Mouse (Mus musculus): ENCODE results near the gene Ccdc172. TPM values are rescaled to one million over a fixed set of nuclear protein-coding genes. Genes with fewer than 3 reads are reported as not detected.
A peak's percentile ranks its signal among the peaks of the same experiment; 100 is the strongest.

Ccdc172 gene
- total RNA-seq (2017), result not detected in 2 replicates

GRCm38 (mm10) chr19:58511818-58512217 lies at the start of gene Ccdc172:
Ccdc172 (plus strand) TSS chr19:58511993.
- ATAC-seq (replicated peaks; ENCODE audit: low read depth, poor library complexity, severe bottlenecking), result no peak

- ATAC-seq (replicated peaks; ENCODE audit: low read depth, poor library complexity, severe bottlenecking), result no peak
These were observed 48.0 kb upstream of the Ccdc172 start for GRCm38 (mm10) chr19:58463755-58464154.

DNA sequence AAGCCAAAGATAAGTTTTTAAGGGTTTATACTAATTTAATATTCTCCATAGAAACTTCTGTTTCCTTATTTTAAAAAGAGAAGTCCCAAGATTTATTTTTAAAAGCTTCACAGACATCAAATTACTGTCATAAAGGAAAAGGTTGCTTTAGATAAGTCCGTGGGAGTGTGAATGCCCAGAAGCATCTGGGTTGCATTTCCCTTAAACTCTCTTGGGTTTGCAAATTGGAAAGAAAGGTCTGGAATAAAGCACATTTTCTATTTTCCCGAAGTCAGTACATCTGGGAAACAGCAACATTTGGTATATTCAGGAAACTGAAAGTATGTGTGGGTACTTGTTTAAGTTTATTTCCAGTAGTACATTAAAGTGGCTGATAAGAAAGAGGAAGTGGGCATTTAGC lies 43.5 kb upstream of the Ccdc172 start:
- ATAC-seq (replicated peaks; ENCODE audit: low read depth, poor library complexity, severe bottlenecking), result 0 out of 2 replicates have a peak, but pooled peaks have one; percentile 32

- ATAC-seq (replicated peaks; ENCODE audit: low read depth, poor library complexity, severe bottlenecking), result peak; percentile 87
These were observed 42.4 kb upstream of the Ccdc172 start for GRCm38 (mm10) chr19:58469421-58469820.

GRCm38 (mm10) chr19:58474251-58474650 lies 37.5 kb upstream of the Ccdc172 start:
- no peak for ATAC-seq (replicated peaks; ENCODE audit: low read depth, poor library complexity, severe bottlenecking)

GRCm38 (mm10) chr19:58482373-58482977 lies 29.3 kb upstream of the Ccdc172 start:
- no peak for ATAC-seq (replicated peaks; ENCODE audit: low read depth, poor library complexity, severe bottlenecking)

GRCm38 (mm10) chr19:58486686-58487085 lies 25.1 kb upstream of the Ccdc172 start:
- ATAC-seq (replicated peaks; ENCODE audit: low read depth, poor library complexity, severe bottlenecking), result no peak

DNA sequence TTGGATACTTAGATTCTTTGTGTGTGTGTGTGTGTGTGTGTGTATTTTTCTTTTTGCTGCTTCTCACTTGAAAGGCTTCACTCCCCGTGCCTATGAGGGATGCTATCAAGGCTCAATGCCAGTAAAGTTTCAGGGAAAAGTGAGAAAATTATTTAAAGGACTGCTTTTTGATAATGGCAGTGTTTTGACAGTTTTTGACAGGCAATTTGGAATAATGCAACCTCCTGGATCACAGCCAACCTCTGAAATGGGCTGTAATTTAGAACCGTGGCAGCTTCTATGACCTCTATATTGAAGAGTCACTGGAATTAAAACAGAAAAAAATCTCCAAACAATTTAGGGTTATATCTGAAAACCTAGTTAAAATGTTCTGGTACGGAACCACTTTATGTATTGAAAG lies 14.7 kb upstream of the Ccdc172 start:
- ATAC-seq (replicated peaks; ENCODE audit: low read depth, poor library complexity, severe bottlenecking), result no peak

GRCm38 (mm10) chr19:58499420-58499966 lies 12.3 kb upstream of the Ccdc172 start:
- ATAC-seq (replicated peaks; ENCODE audit: low read depth, poor library complexity, severe bottlenecking), result no peak

GRCm38 (mm10) chr19:58500049-58500448 lies 11.7 kb upstream of the Ccdc172 start:
- ATAC-seq (replicated peaks; ENCODE audit: low read depth, poor library complexity, severe bottlenecking), result no peak

- ATAC-seq (replicated peaks; ENCODE audit: low read depth, poor library complexity, severe bottlenecking), result no peak
These were observed 9.9 kb downstream of the Ccdc172 start for GRCm38 (mm10) chr19:58521696-58522095.

DNA sequence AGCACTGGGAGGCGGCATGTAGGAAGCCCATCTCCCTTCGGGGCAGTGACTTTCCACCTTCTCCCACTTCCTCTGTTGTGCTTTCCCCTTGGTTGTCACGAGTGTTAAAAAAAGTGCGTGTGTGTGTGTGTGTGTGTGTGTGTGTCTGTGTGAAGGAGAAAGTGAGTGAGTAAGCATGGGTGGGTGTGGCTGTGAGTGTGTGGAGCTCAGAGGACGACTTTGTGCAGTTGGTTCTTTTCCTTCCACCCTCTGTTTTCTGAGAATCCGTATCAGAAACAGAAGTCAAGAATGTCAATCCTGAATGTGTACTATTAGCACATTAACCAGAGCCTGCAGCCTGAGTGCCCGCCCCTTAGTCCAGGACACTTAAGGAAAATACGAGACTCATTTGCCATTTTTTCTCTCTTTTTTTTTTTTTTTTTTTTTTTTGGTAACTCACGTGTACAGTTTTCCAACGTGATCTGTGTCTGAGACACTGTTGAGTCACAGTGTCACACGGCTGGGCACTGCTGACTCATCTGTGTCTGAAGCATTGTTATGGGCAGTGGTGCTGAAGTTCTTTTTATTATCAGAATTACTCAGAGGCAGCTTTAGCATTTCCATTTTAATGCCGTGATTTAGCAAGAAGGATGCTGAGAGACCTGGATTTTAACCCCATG lies 12.1 kb downstream of the Ccdc172 start:
- ATAC-seq (replicated peaks; ENCODE audit: low read depth, poor library complexity, severe bottlenecking), result no peak

- ATAC-seq (replicated peaks; ENCODE audit: low read depth, poor library complexity, severe bottlenecking), result no peak
These were observed 13.9 kb downstream of the Ccdc172 start for GRCm38 (mm10) chr19:58525457-58526239.

- no peak for ATAC-seq (replicated peaks; ENCODE audit: low read depth, poor library complexity, severe bottlenecking)
These were observed 21.3 kb downstream of the Ccdc172 start for GRCm38 (mm10) chr19:58533077-58533476.

GRCm38 (mm10) chr19:58536691-58537090 lies 24.9 kb downstream of the Ccdc172 start:
- ATAC-seq (replicated peaks; ENCODE audit: low read depth, poor library complexity, severe bottlenecking), result no peak

DNA sequence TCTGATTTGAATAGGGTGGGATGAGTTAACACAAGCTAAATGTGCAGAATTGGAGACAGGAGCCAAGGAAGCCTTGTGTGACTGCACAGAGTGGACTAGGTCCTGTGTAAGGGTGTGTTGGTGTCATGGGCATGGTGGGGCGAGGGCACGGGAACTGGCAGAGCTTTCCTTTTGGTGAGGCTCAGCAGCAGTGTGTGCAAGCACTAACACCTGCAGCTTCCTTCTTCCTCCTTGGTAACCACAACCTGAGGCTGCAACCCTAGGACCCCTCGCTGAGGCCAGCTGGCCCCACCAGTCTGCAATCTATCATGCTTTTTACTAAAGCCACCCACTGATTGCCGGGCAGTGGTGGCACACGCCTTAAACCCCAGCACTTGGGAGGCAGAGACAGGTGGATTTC lies 28.6 kb downstream of the Ccdc172 start:
- no peak for ATAC-seq (replicated peaks; ENCODE audit: low read depth, poor library complexity, severe bottlenecking)

DNA sequence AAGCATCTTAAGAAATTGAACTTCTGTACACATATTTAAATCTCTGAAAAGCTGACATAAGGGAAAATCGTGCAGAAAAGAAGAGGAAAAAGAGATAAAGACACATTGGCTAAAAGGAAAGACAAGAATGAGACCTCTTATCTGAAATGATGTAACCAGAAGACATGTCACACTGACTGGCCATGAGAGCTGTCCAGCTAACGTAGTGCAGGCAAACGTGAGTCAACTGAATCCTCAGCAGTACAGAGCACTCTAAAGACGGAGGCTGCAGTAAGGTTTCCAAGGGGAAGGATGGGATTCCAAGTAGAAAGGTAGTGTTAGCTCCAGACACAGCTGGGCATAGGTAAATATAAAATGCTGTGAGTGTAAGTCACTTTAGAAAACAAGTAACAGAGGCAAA lies 36.6 kb downstream of the Ccdc172 start:
- ATAC-seq (replicated peaks; ENCODE audit: low read depth, poor library complexity, severe bottlenecking), result no peak

- no peak for ATAC-seq (replicated peaks; ENCODE audit: low read depth, poor library complexity, severe bottlenecking)
These were observed 38.7 kb downstream of the Ccdc172 start for GRCm38 (mm10) chr19:58550489-58550888.

DNA sequence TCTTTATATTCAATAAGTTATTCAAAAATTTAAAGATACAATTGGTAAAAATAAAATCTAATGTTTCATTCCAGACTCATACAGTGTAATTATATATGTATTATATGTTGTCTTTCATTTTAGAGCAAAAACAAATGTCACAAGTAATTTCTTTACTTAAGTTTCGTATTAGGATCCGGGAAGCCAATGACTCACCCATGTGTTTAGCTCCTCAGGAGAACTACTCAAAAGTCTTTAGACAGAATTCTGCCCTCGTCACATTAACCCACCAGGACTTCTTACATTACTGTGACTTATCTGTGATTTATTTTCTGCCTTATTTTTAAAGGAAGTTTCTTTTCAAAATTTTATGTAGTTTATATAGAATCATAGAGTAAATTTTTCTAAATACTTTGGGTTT lies 39.1 kb downstream of the Ccdc172 start:
- no peak for ATAC-seq (replicated peaks; ENCODE audit: low read depth, poor library complexity, severe bottlenecking)

GRCm38 (mm10) chr19:58554974-58555373 lies 43.2 kb downstream of the Ccdc172 start:
- no peak for ATAC-seq (replicated peaks; ENCODE audit: low read depth, poor library complexity, severe bottlenecking)

DNA sequence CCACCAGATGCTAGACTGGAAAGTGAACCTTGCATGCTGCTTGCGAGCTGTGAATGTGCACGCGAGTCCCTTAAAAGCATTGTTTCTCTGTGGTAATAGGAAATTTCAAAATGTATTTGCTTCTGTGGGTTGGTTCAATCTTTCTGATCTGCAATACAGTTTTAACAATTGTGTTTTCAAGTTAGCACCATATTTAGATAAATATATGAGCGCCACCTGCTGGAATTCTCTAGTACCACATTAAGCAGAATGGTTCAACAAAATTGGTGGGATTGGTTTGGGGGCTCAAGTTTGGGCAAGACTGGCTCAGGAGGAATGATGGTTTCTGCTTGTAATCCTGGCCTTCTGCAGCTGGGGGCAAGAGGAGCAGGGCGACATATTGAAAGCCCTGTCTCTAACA lies 46.6 kb downstream of the Ccdc172 start:
- peak; percentile 52; the same call in 1 of the 2 replicates for ATAC-seq (replicated peaks; ENCODE audit: low read depth, poor library complexity, severe bottlenecking)
